Mouse (Mus musculus) monocyte, adult 59 days (primary cell): ENCODE results near the gene Fbln5. TPM values are rescaled to one million over a fixed set of nuclear protein-coding genes. Genes with fewer than 3 reads are reported as not detected.

ENCODE experiments used
- total RNA-seq, 2 experiments: library from RNA; stranded (reverse); gene quantifications; one replicate each; pipeline ENCODE4 v1.2.4; 2023

Gene Fbln5
- under 1 TPM in 1 of 2 experiments, not detected in 1; 0.21 TPM for total RNA-seq

DNA sequence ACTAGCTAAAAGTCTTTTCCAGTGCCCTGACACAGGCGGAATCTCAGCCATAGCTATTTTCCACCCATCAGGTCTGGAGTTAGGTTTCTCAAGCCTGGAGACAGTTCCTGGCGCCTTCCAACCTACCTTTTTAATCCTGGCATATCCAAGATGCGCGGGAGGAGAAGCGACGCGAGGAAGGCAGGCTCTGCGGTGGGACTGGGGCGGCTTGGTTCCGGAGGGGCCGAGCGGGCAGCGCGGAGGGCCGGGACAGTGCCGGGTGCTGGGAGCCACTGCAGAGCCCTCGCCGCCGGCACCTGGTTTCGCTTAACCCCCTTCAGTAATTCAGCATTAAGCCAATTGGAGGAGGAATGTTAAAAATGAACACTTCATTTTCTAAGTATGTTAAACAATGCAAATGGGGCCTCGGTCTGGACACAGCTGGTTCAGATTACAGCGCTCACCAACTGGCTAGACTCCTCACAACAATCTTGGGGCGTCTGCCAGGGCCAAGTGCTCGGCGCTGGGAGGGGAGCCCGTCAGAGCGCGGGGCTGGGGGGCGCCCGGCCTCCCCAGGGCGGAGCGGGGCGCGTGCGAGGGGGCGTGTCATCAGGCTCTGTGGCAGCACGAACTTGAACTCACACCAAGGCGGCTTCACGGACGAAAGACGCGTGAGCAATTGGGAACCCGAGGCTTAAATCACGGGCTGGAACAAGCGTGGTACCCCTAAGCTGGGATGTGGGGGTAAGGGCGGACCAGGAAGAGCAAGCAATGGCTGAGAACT is at the start of gene Fbln5:
Fbln5 (minus strand) TSS at position 448 of the 763 bp plus-strand sequence.

DNA sequence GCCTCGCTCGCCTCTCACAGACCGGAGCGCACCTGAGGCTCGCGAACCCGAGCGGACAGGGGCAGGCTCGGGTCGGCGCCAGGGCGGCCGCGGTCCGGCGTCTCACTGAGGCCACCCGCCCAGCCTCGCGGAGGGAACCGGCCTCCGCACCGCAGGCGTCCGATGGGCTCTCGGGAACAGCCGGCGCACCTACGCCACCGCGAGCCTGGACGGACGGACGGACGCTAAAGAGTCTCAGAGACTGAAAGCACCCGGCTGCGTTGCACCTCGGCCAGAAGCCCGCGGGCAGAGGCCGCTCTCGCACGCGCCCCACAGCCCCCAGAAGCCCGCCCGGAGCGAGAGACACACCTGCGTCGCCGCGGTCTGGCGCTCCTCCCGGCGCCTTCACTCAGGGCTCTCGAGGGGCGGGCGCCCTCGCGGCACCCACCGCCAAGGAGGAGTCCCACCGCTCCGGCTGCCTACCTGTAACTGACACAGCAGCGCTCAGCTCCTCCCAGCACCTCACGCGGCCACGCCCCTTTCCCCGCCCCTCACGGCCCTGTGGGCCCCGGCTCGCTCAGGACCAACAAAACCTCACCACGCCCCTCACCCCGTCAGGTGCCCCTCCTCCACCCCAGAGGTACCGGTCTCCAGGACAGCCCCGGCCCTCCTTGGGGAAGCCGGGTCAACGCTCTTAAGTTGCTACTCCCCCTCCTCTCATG is 100.7 kb downstream of the Fbln5 start, which contains the start of gene Tc2n:
Tc2n (minus strand) TSS at position 470 of the 701 bp plus-strand sequence.

Other genes starting within 250 kb of the Fbln5 start
- gene Tc2n, start 100.5 kb downstream of the Fbln5 start, total RNA-seq, result 1 to 10 TPM in 1 of 2 experiments, under 1 TPM in 1; 0.45 to 1.1 TPM
- gene Trip11, start 94.2 kb upstream of the Fbln5 start, total RNA-seq, result 10 to 100 TPM; 42.5 to 47.5 TPM
- 10 to 100 TPM; 30.2 to 36.8 TPM for gene Atxn3, start 139.2 kb upstream of the Fbln5 start, total RNA-seq
- 10 to 100 TPM; 21.0 to 22.5 TPM for gene Cpsf2, start 156.9 kb upstream of the Fbln5 start, total RNA-seq